Mouse (Mus musculus): ENCODE results near the gene Rgs13. TPM values are rescaled to one million over a fixed set of nuclear protein-coding genes. Genes with fewer than 3 reads are reported as not detected.

The Rgs13 gene
- total RNA-seq, 2 experiments from 2014 or later, result 0.54 to 0.61 TPM

GRCm38 (mm10) chr1:144183622-144184021 lies 6.5 kb upstream of the Rgs13 start:
- DNase-seq (ENCODE audit: extremely low spot score in 1 of 2, low spot score in 2 of 2), result no peak
- Histone ChIP-seq H3K27ac (no peak overlapping the region), H3K4me3 (no peak overlapping the region)
- intact Hi-C loops (cut with DNase I), result no loop called here
- TF ChIP-seq CTCF (IDR thresholded peaks at IDR 0.05), result no peak

GRCm38 (mm10) chr1:144179559-144179958 lies 2.4 kb upstream of the Rgs13 start:
- intact Hi-C loops (cut with DNase I), result no loop called here
- Histone ChIP-seq H3K27ac (no peak overlapping the region), H3K4me3 (no peak overlapping the region)
- no peak; the same call in 1 of the 2 replicates for TF ChIP-seq CTCF (IDR thresholded peaks at IDR 0.05)
- no peak for DNase-seq (ENCODE audit: extremely low spot score in 1 of 2, low spot score in 2 of 2)

GRCm38 (mm10) chr1:144178281-144178957 lies 1.2 kb upstream of the Rgs13 start:
- Histone ChIP-seq H3K27ac (no peak overlapping the region), H3K4me3 (no peak overlapping the region)
- no peak for TF ChIP-seq CTCF (IDR thresholded peaks at IDR 0.05)
- no peak for DNase-seq (ENCODE audit: extremely low spot score in 1 of 2, low spot score in 2 of 2)
- intact Hi-C loops (cut with DNase I), result no loop called here

- no peak for TF ChIP-seq CTCF (IDR thresholded peaks at IDR 0.05)
- no peak for DNase-seq (ENCODE audit: extremely low spot score in 1 of 2, low spot score in 2 of 2)
- intact Hi-C loops (cut with DNase I), result no loop called here
- Histone ChIP-seq H3K4me3 (no peak overlapping the region), H3K27ac (no peak overlapping the region)
Observed at GRCm38 (mm10) chr1:144177620-144178019, 448 bp upstream of the Rgs13 start.

GRCm38 (mm10) chr1:144174760-144175159 lies 2.4 kb downstream of the Rgs13 start:
- Histone ChIP-seq H3K27ac (no peak overlapping the region), H3K4me3 (no peak overlapping the region)
- DNase-seq (ENCODE audit: extremely low spot score in 1 of 2, low spot score in 2 of 2), result no peak
- intact Hi-C loops (cut with DNase I), result no loop called here
- no peak for TF ChIP-seq CTCF (IDR thresholded peaks at IDR 0.05)

- no peak for DNase-seq (ENCODE audit: extremely low spot score in 1 of 2, low spot score in 2 of 2)
- no peak overlapping the region for H3K27ac ChIP-seq
- no peak for TF ChIP-seq CTCF (IDR thresholded peaks at IDR 0.05)
- no peak overlapping the region for H3K4me3 ChIP-seq
- intact Hi-C loops (cut with DNase I), result no loop called here
Observed at GRCm38 (mm10) chr1:144173568-144174036, 3.6 kb downstream of the Rgs13 start.

GRCm38 (mm10) chr1:144168921-144169320 lies 8.3 kb downstream of the Rgs13 start:
- intact Hi-C loops (cut with DNase I), result loop anchor here (5.0 kb wide), 1 partner anchor 42 kb away; no protein-coding TSS in a partner anchor
- no peak overlapping the region for H3K27ac ChIP-seq
- no peak for DNase-seq (ENCODE audit: extremely low spot score in 1 of 2, low spot score in 2 of 2)
- no peak overlapping the region for H3K4me3 ChIP-seq
- TF ChIP-seq CTCF (IDR thresholded peaks at IDR 0.05), result no peak

GRCm38 (mm10) chr1:144167761-144168160 lies 9.4 kb downstream of the Rgs13 start:
- no peak overlapping the region for H3K27ac ChIP-seq
- TF ChIP-seq CTCF (IDR thresholded peaks at IDR 0.05), result no peak
- H3K4me3 ChIP-seq, result no peak overlapping the region
- no peak for DNase-seq (ENCODE audit: extremely low spot score in 1 of 2, low spot score in 2 of 2)
- intact Hi-C loops (cut with DNase I), result loop anchor here (1.0 to 5.0 kb wide), 2 partner anchors 40 to 250 kb away; no protein-coding TSS in a partner anchor

GRCm38 (mm10) chr1:144166897-144167296 lies 10.3 kb downstream of the Rgs13 start:
- Histone ChIP-seq H3K27ac (no peak overlapping the region), H3K4me3 (no peak overlapping the region)
- no peak for TF ChIP-seq CTCF (IDR thresholded peaks at IDR 0.05)
- no peak for DNase-seq (ENCODE audit: extremely low spot score in 1 of 2, low spot score in 2 of 2)
- intact Hi-C loops (cut with DNase I), result loop anchor here (1.0 to 5.0 kb wide), 2 partner anchors 40 to 250 kb away; no protein-coding TSS in a partner anchor

GRCm38 (mm10) chr1:144166275-144166674 lies 10.9 kb downstream of the Rgs13 start:
- intact Hi-C loops (cut with DNase I), result loop anchor here (5.0 kb wide), 1 partner anchor 39 kb away; no protein-coding TSS in a partner anchor
- no peak for TF ChIP-seq CTCF (IDR thresholded peaks at IDR 0.05)
- no peak for DNase-seq (ENCODE audit: extremely low spot score in 1 of 2, low spot score in 2 of 2)
- no peak overlapping the region for H3K4me3 ChIP-seq
- H3K27ac ChIP-seq, result no peak overlapping the region

GRCm38 (mm10) chr1:144152526-144152925 lies 24.6 kb downstream of the Rgs13 start:
- intact Hi-C loops (cut with DNase I), result no loop called here

GRCm38 (mm10) chr1:144152184-144152525 lies 25.0 kb downstream of the Rgs13 start:
- intact Hi-C loops (cut with DNase I), result no loop called here
- no peak for TF ChIP-seq CTCF (IDR thresholded peaks at IDR 0.05)
- no peak for DNase-seq (ENCODE audit: extremely low spot score in 1 of 2, low spot score in 2 of 2)
- Histone ChIP-seq H3K4me3 (no peak overlapping the region), H3K27ac (no peak overlapping the region)

More at GRCm38 (mm10) chr1:144152526-144152925, 24.6 kb downstream of the Rgs13 start:
- no peak overlapping the region for H3K27ac ChIP-seq
- TF ChIP-seq CTCF (IDR thresholded peaks at IDR 0.05), result no peak
- no peak for DNase-seq (ENCODE audit: extremely low spot score in 1 of 2, low spot score in 2 of 2)
- H3K4me3 ChIP-seq, result no peak overlapping the region
